Mouse (Mus musculus) right cerebral cortex, postnatal 25 days (tissue): ENCODE measurements at regions not wholly inside any gene's neighbourhood (a gene's known extent, or its start where the extent isn't known, plus 50 kb on each side); places are given as distances from the start of the nearest gene placed in this dataset.
"Not testable (repeated sequence)": the region's sequence is repeated elsewhere in the genome, so short reads cannot be mapped to it uniquely, and the experiment has no call there.

Experiments
- DNase-seq: peaks from one replicate; pipeline ENCODE4 v3.0.0; 2022

DNA sequence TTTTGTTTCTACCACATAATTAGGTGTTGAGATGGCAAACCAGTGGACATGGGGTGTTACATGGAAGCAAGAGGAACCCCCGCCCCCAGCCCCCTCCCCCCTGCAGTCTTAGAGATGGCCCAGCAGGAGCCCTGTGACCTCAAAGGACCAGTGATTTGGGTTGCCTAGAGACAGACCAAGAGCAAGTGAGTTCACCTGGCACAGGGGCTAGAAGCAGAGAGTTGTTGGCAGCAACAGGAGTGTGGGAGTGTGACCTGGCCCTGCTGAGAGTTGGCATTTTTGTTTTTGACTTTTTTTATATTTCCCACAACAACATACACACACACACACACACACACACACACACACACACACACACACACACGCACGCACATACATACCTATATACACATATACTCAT, 987.9 kb downstream of the Cdh18 start:
- no peak for DNase-seq

DNA sequence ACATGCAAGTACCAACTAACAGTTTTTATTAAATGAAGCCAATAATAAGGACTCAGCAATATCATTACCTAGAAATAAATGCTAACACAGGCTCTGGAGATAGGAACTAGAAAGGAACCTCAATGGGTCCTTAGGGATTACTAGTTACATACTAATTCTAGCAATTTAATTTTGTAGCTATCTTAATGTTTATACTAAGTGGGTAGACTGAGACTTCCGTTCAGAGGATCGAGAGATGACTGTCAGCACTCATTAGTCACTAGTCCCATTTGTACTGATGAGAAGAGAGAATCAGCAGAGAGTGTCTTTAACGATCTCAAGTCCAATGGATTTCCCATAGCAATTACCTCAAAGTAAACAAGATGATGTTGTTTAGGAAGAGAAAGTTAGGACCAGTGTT, 988.6 kb downstream of the Cdh18 start:
- no peak for DNase-seq

DNA sequence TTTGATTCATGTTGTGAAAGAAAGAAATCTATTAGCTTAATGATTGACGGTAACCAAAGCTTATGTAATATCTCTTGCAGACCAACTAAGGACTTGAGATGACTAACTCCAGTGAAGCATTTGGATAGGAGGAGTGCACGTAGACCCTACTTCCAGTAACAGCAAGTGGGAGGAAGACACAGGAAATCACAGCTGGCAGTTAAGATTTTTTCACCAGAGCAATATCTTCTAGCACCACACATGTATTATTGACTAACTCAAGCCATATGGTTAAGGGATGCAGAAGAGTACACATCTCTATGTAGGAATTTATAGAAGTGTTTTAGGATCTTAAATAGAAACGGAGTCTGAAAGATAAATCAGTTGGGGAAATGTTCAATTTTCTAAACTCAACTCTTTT, 1011.3 kb downstream of the Cdh18 start:
- peak; percentile 7 for DNase-seq

DNA sequence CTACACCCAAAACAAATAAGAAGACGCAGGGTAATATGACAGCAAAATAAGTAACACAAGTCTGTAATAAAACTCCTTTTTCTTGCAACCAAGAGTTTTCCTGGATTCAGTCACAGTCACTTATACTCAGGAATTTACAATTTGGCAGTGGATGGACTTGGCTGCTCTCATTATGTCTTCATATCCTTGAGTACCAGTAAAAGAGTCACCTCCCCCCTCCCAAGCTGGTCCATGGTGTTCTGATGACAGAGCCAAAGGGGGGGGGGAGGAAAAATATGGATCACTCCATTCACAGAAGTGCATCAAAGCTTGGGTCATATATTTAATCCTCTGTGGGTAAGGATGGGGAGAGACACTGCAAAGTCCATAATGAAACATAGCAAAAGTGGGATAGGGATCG, 1013.4 kb downstream of the Cdh18 start:
- DNase-seq: no peak

DNA sequence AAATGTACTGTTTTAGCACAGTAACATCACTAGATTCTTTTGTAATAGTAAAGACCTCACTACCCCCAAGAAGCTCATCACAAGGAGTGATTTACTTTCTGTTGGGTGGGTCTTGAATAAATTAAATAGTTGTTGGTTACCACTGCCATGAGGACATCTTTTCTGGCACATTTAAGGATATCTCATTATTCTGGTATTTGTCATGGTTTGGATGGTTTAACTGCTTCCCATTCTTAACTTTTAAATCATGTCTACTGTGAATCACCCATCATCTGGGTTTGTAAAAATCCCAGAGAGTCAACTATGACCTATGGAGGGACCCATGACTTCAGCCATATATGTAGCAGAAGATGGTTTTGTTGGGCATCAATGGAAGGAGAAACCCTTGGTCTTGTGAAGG, 1016.2 kb downstream of the Cdh18 start:
- no peak for DNase-seq

DNA sequence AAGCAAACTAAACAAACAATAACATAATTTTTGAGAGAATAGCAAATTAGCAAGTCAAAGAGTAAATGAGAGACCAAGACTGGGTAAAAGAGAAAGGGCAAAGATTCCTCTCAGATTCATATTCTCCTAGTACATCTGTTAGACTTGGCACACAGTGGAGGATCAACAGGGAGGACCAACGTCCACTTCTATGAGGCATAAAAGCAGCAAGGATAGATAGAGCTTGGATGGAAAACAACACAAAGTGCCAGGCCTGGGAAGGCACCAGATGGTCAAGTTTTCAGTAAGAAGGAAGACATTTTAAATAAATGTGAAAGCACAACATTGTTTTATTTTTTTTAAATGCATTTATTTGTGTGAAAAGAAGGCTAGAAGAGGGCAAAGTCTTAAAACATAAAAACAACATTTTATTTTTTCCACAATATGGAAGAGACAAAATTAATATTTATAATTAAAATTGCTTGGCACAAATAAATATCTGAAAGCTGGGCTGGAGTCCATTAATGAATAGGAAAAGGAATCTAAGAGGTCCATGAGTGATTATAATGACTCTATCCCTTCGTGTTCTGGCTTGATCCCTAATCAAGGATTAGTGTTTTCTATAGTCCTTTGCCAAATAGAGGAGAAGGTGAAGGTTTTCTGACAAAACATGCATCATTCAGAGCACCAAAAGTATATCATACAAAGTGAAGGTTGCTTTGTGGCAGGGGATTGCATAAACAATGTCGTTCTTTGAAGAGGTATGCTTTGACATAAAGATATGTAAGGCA, 1018.2 kb downstream of the Cdh18 start:
- no peak for DNase-seq

DNA sequence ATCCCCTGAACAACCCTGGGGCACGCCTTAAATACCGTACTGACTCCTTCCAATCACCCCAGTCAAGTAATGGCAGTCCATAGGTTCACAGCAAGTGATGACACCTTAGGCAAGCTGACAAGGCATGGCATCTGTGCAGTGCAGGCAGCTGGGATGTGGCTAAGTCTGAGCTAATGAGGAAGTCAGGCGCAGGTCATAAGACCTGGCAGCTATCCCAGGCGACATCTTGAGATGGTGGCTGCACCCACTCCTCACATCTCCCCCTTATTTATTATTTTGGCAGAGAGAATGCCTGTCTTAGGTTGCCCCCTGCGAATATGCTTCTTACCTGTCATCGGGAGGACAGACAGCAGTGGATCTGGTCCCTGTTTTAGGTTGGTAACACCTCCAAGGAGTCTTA, 1019.8 kb downstream of the Cdh18 start:
- DNase-seq: not testable (repeated sequence)

DNA sequence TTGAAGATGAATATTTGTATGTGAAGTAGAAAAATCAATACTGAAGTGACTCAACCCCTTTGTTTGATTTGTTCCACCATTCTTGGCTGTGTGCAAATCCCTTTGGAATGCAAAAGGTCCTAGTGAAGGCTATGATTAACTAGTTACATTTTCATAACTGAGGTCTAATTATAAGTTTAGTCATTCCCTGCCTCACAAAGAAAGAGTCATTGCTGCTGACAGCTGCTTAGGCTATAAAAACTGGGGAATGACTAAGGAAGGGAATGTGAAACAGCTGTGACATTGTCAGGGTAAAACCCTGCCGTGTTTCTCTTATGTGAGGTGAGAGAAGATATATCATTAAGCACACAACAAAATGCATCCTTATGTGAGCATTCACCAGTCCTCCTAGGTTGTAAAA, 1033.1 kb downstream of the Cdh18 start:
- DNase-seq: no peak

DNA sequence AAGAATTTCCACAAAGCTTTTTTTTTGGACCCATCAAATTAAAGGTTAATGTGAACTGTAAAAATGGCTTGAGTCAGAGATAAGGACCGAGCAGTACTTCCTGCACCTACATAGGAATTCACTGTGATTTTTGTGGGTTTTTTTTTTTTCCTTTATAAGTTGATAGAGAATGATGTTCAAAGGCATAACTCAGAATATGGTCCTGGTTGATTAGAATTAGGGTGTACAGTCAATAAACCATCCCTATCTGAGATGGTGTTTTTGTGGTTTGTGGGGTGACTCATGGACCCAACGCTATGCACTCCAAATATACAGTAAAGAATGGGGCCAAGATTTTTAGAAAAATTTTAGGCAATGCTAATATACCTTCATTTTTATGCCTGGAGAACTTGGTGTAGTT, 1041.6 kb downstream of the Cdh18 start:
- DNase-seq: no peak

DNA sequence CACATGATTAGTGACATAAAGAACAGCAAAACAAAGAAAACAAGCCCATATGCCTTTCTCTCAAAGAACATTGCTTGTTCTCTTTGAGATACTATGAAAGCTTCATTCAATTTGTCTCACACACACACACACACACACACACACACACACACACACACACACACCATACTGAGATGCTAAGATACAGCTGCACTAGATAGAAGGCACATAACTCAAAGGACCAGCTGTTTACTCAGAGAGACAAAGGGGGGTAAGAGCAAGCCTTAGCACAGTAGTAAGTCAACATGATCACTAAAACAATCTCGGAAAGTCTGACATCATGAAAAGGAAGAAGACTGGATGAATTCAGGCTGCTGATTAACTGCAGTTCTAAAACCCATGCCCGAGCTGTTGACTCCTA, 1051.6 kb downstream of the Cdh18 start:
- no peak for DNase-seq
